Mouse (Mus musculus) natural killer cell, adult 2 months (primary cell): ENCODE measurements around the gene Klhl34.

Experiments used
- DNase-seq, 2 experiments: peaks; one replicate each; pipeline ENCODE4 v3.0.0; 2022; ENCODE audit warnings: low spot score in 2 of 2

The Klhl34 gene

DNA sequence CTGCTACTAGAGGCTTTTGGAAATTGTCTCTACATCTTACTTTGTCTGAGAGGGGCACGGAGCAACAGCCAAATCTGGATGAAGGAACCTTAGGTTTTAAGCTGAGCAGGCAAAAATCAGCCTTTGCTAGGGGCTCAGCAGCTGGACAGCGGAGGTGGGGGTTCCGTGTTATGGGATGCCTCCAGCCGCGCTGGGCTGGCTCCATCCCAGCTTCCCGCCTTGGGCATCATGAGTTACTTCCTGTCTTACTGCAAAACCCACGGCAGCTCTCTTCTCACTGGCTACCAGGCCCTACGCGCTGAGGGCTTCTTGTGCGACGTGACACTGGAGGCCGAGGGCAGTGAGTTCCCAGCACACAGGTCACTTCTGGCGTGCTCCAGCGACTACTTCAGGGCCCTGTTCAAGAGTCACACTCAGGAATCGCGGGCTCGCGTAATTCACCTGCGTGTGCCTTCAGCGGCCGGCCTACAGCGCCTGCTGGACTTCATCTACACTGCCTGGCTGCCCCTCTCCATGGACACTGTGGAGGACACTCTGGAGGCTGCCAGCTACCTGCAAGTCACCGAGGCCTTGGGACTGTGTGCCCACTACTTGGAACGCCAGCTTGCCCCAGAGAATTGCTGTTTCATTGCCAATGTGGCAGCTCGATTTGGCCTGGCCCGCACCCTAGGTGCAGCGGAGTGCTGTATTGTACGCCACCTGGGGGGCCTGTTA lies at the start of gene Klhl34:
TSS of gene Klhl34 (plus strand) at position 229 of the 714 bp plus-strand sequence.
- DNase-seq: no peak

- no peak for DNase-seq
Measured at GRCm38 (mm10) chrX:157801669-157802068, 16.6 kb upstream of the Klhl34 start.

DNA sequence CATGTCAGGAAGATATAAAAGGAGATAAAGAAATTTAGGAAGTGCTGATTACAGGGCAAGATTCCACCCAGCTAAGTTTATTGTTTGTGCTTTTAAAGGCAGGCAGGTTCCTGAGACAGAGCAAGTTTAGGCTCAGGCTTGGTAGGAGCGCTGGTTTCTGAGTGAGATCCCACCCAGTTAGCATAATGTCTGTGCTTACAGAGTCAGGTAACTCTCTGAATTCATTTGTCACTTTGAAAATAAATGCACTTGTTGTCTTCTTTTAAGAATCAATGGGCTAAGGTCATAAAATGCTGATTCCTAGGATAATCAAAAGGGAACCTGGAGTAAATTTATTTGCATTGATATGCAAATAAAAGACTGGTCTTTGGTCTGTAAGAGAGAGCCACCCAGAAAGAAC lies 8.5 kb upstream of the Klhl34 start:
- DNase-seq: no peak

- DNase-seq: no peak
Measured at GRCm38 (mm10) chrX:157817571-157818206, 546 bp upstream of the Klhl34 start.

DNA sequence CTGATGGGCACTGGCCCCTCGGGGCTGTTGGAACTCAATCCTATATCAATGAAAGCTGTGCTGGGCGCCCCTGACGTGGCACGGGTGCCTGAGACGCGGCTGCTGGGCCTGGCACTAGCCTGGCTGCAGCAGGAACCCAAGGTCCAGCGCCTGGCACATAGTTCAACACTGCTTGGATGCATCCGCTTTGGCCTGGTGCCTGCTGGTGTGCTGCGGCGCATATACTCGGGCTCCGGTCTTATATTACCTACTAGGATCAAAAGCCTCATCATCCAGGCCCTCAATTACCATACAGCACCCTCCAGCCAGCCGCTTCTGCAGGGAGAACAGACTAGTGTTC lies 656 bp downstream of the Klhl34 start:
- no peak for DNase-seq

- DNase-seq: no peak
Measured at GRCm38 (mm10) chrX:157829983-157830382, 11.7 kb downstream of the Klhl34 start.
